Mouse (Mus musculus): ENCODE data around the gene Sox5. TPM values are rescaled to one million over a fixed set of nuclear protein-coding genes. Genes with fewer than 3 reads are reported as not detected.

The Sox5 gene
- polyA plus RNA-seq, 1 experiment from 2014 or later: 29.7 TPM

GRCm38 (mm10) chr6:144565827-144566226 is 215.9 kb downstream of the Sox5 start:
- H3K4me3 ChIP-seq (replicated peaks; ENCODE audit: low read depth, low read length): no peak overlapping the region
- H3K27ac ChIP-seq (replicated peaks; ENCODE audit: low read depth, low read length): no peak overlapping the region
- no peak for ATAC-seq (ENCODE audit: low FRiP score, low TSS enrichment)
- H3K36me3 ChIP-seq (ENCODE audit: control insufficient read depth, insufficient read depth, low read length): no peaks in the 10 kb centered on the region
- no peak overlapping the region for H3K9ac ChIP-seq (replicated peaks; ENCODE audit: low read length)
- no peaks in the 10 kb centered on the region for H3K4me1 ChIP-seq (ENCODE audit: control insufficient read depth, insufficient read depth, low read length)
- H3K4me2 ChIP-seq (ENCODE audit: low read length): no peak overlapping the region
- DNase-seq: no peak
- 79% methylated on average over 1 of the region's 1 CpGs for WGBS
- no peaks in the 10 kb centered on the region for H3K27me3 ChIP-seq (ENCODE audit: control insufficient read depth, insufficient read depth, low read length)
- H3K9me3 ChIP-seq (ENCODE audit: control insufficient read depth, low read length): no peaks in the 10 kb centered on the region

GRCm38 (mm10) chr6:144561718-144562117 is 220.1 kb downstream of the Sox5 start:
- no peaks in the 10 kb centered on the region for H3K4me1 ChIP-seq (ENCODE audit: control insufficient read depth, insufficient read depth, low read length)
- H3K27ac ChIP-seq (replicated peaks; ENCODE audit: low read depth, low read length): no peak overlapping the region
- ATAC-seq (ENCODE audit: low FRiP score, low TSS enrichment): no peak
- H3K9me3 ChIP-seq (ENCODE audit: control insufficient read depth, low read length): no peaks in the 10 kb centered on the region
- H3K4me3 ChIP-seq (replicated peaks; ENCODE audit: low read depth, low read length): no peak overlapping the region
- 86% methylated on average over 5 of the region's 5 CpGs for WGBS
- no peaks in the 10 kb centered on the region for H3K27me3 ChIP-seq (ENCODE audit: control insufficient read depth, insufficient read depth, low read length)
- no peak for DNase-seq
- H3K4me2 ChIP-seq (ENCODE audit: low read length): no peak overlapping the region
- H3K36me3 ChIP-seq (ENCODE audit: control insufficient read depth, insufficient read depth, low read length): no peaks in the 10 kb centered on the region
- no peak overlapping the region for H3K9ac ChIP-seq (replicated peaks; ENCODE audit: low read length)

- no peaks in the 10 kb centered on the region for H3K4me1 ChIP-seq (ENCODE audit: control insufficient read depth, insufficient read depth, low read length)
- no peak overlapping the region for H3K9ac ChIP-seq (replicated peaks; ENCODE audit: low read length)
- H3K36me3 ChIP-seq (ENCODE audit: control insufficient read depth, insufficient read depth, low read length): no peaks in the 10 kb centered on the region
- ATAC-seq (ENCODE audit: low FRiP score, low TSS enrichment) (no peak), DNase-seq (no peak)
- no peak overlapping the region for H3K27ac ChIP-seq (replicated peaks; ENCODE audit: low read depth, low read length)
- no peaks in the 10 kb centered on the region for H3K27me3 ChIP-seq (ENCODE audit: control insufficient read depth, insufficient read depth, low read length)
- H3K4me3 ChIP-seq (replicated peaks; ENCODE audit: low read depth, low read length): no peak overlapping the region
- WGBS: 15% methylated on average over 3 of the region's 3 CpGs
- H3K4me2 ChIP-seq (ENCODE audit: low read length): no peak overlapping the region
- no peaks in the 10 kb centered on the region for H3K9me3 ChIP-seq (ENCODE audit: control insufficient read depth, low read length)
Observed at GRCm38 (mm10) chr6:144560211-144560610, 221.6 kb downstream of the Sox5 start.

GRCm38 (mm10) chr6:144553476-144553875 is 228.3 kb downstream of the Sox5 start:
- DNase-seq: no peak
- no peak overlapping the region for H3K4me3 ChIP-seq (replicated peaks; ENCODE audit: low read depth, low read length)
- H3K27ac ChIP-seq (replicated peaks; ENCODE audit: low read depth, low read length): no peak overlapping the region
- H3K9me3 ChIP-seq (ENCODE audit: control insufficient read depth, low read length): peaks cover 2% of the 10 kb centered on the region; the same call in 1 of the 2 replicates
- WGBS: 63% methylated on average over 6 of the region's 6 CpGs
- ATAC-seq (ENCODE audit: low FRiP score, low TSS enrichment): no peak
- no peaks in the 10 kb centered on the region for H3K4me1 ChIP-seq (ENCODE audit: control insufficient read depth, insufficient read depth, low read length)
- H3K36me3 ChIP-seq (ENCODE audit: control insufficient read depth, insufficient read depth, low read length): no peaks in the 10 kb centered on the region
- H3K4me2 ChIP-seq (ENCODE audit: low read length): no peak overlapping the region
- H3K27me3 ChIP-seq (ENCODE audit: control insufficient read depth, insufficient read depth, low read length): no peaks in the 10 kb centered on the region
- H3K9ac ChIP-seq (replicated peaks; ENCODE audit: low read length): no peak overlapping the region

GRCm38 (mm10) chr6:144548991-144549390 is 232.8 kb downstream of the Sox5 start:
- 94% methylated on average over 8 of the region's 8 CpGs for WGBS
- Histone ChIP-seq H3K4me1 (ENCODE audit: control insufficient read depth, insufficient read depth, low read length) (no peaks in the 10 kb centered on the region), H3K27ac (replicated peaks; ENCODE audit: low read depth, low read length) (no peak overlapping the region), H3K4me3 (replicated peaks; ENCODE audit: low read depth, low read length) (no peak overlapping the region), H3K4me2 (ENCODE audit: low read length) (no peak overlapping the region), H3K9me3 (ENCODE audit: control insufficient read depth, low read length) (peaks cover 2% of the 10 kb centered on the region; the same call in 1 of the 2 replicates), H3K27me3 (ENCODE audit: control insufficient read depth, insufficient read depth, low read length) (no peaks in the 10 kb centered on the region), H3K36me3 (ENCODE audit: control insufficient read depth, insufficient read depth, low read length) (no peaks in the 10 kb centered on the region), H3K9ac (replicated peaks; ENCODE audit: low read length) (no peak overlapping the region)
- ATAC-seq (ENCODE audit: low FRiP score, low TSS enrichment) (no peak), DNase-seq (no peak)

GRCm38 (mm10) chr6:144547141-144547540 is 234.6 kb downstream of the Sox5 start:
- no peak overlapping the region for H3K27ac ChIP-seq (replicated peaks; ENCODE audit: low read depth, low read length)
- H3K9me3 ChIP-seq (ENCODE audit: control insufficient read depth, low read length): peaks cover 2% of the 10 kb centered on the region; the same call in 1 of the 2 replicates
- no peak for DNase-seq

GRCm38 (mm10) chr6:144545549-144545948 is 236.2 kb downstream of the Sox5 start:
- Histone ChIP-seq H3K36me3 (ENCODE audit: control insufficient read depth, insufficient read depth, low read length) (no peaks in the 10 kb centered on the region), H3K4me2 (ENCODE audit: low read length) (no peak overlapping the region), H3K9me3 (ENCODE audit: control insufficient read depth, low read length) (peaks cover 2% of the 10 kb centered on the region; the same call in 1 of the 2 replicates), H3K9ac (replicated peaks; ENCODE audit: low read length) (no peak overlapping the region), H3K27ac (replicated peaks; ENCODE audit: low read depth, low read length) (no peak overlapping the region), H3K4me1 (ENCODE audit: control insufficient read depth, insufficient read depth, low read length) (no peaks in the 10 kb centered on the region), H3K27me3 (ENCODE audit: control insufficient read depth, insufficient read depth, low read length) (no peaks in the 10 kb centered on the region), H3K4me3 (replicated peaks; ENCODE audit: low read depth, low read length) (no peak overlapping the region)
- 94% methylated on average over 8 of the region's 8 CpGs for WGBS
- ATAC-seq (ENCODE audit: low FRiP score, low TSS enrichment): no peak
- DNase-seq: no peak

More at GRCm38 (mm10) chr6:144547141-144547540, 234.6 kb downstream of the Sox5 start:
- H3K4me3 ChIP-seq (replicated peaks; ENCODE audit: low read depth, low read length): no peak overlapping the region
- no peaks in the 10 kb centered on the region for H3K36me3 ChIP-seq (ENCODE audit: control insufficient read depth, insufficient read depth, low read length)
- H3K27me3 ChIP-seq (ENCODE audit: control insufficient read depth, insufficient read depth, low read length): no peaks in the 10 kb centered on the region
- no peak overlapping the region for H3K9ac ChIP-seq (replicated peaks; ENCODE audit: low read length)
- ATAC-seq (ENCODE audit: low FRiP score, low TSS enrichment): no peak
- no peak overlapping the region for H3K4me2 ChIP-seq (ENCODE audit: low read length)
- H3K4me1 ChIP-seq (ENCODE audit: control insufficient read depth, insufficient read depth, low read length): no peaks in the 10 kb centered on the region

GRCm38 (mm10) chr6:144541316-144541715 is 240.5 kb downstream of the Sox5 start:
- no peak overlapping the region for H3K9ac ChIP-seq (replicated peaks; ENCODE audit: low read length)
- no peaks in the 10 kb centered on the region for H3K36me3 ChIP-seq (ENCODE audit: control insufficient read depth, insufficient read depth, low read length)
- WGBS: 87% methylated on average over 9 of the region's 9 CpGs
- H3K4me1 ChIP-seq (ENCODE audit: control insufficient read depth, insufficient read depth, low read length): no peaks in the 10 kb centered on the region
- H3K27ac ChIP-seq (replicated peaks; ENCODE audit: low read depth, low read length): no peak overlapping the region
- H3K4me2 ChIP-seq (ENCODE audit: low read length): no peak overlapping the region
- no peaks in the 10 kb centered on the region for H3K9me3 ChIP-seq (ENCODE audit: control insufficient read depth, low read length)
- ATAC-seq (ENCODE audit: low FRiP score, low TSS enrichment) (no peak), DNase-seq (no peak)
- H3K4me3 ChIP-seq (replicated peaks; ENCODE audit: low read depth, low read length): no peak overlapping the region
- H3K27me3 ChIP-seq (ENCODE audit: control insufficient read depth, insufficient read depth, low read length): no peaks in the 10 kb centered on the region

- 89% methylated on average over 18 of the region's 18 CpGs for WGBS
- Histone ChIP-seq H3K4me2 (ENCODE audit: low read length) (no peak overlapping the region), H3K4me1 (ENCODE audit: control insufficient read depth, insufficient read depth, low read length) (no peaks in the 10 kb centered on the region), H3K27ac (replicated peaks; ENCODE audit: low read depth, low read length) (no peak overlapping the region), H3K9me3 (ENCODE audit: control insufficient read depth, low read length) (no peaks in the 10 kb centered on the region), H3K9ac (replicated peaks; ENCODE audit: low read length) (no peak overlapping the region), H3K4me3 (replicated peaks; ENCODE audit: low read depth, low read length) (no peak overlapping the region), H3K36me3 (ENCODE audit: control insufficient read depth, insufficient read depth, low read length) (no peaks in the 10 kb centered on the region), H3K27me3 (ENCODE audit: control insufficient read depth, insufficient read depth, low read length) (no peaks in the 10 kb centered on the region)
- ATAC-seq (ENCODE audit: low FRiP score, low TSS enrichment): no peak
- DNase-seq: no peak
Observed at GRCm38 (mm10) chr6:144539439-144540192, 242.2 kb downstream of the Sox5 start.

All from midbrain, embryonic 14.5 days (tissue).